Mouse (Mus musculus) hindbrain, embryonic 16.5 days (tissue): Measurements from ENCODE around the gene Tk1. TPM values are rescaled to one million over a fixed set of nuclear protein-coding genes. Genes with fewer than 3 reads are reported as not detected.
"Not testable (repeated sequence)": the region's sequence is repeated elsewhere in the genome, so short reads cannot be mapped to it uniquely, and the experiment has no call there.

Source experiments
- ATAC-seq: fragments of 200-750 bp; cut with Nextera tagmentation; 2 replicates; pipeline ENCODE4 v1.8.0; 2017; ENCODE audit warnings: moderate TSS enrichment, moderate library complexity
- H3K27ac ChIP-seq: fragments of 300-500 bp; sonication (generic); 2 replicates; pipeline ENCODE4 v1.5.1; 2014; ENCODE audit warnings: low read depth, mild to moderate bottlenecking, control low read depth, low read length, moderate library complexity
- H3K27me3 ChIP-seq: fragments of 300-500 bp; sonication (generic); replicated peaks from 2 replicates; pipeline ENCODE4 v1.6.1; 2014; ENCODE audit warnings: low read length; ENCODE audit not compliant: control insufficient read depth, insufficient read depth
- H3K36me3 ChIP-seq: fragments of 300-500 bp; sonication (generic); 2 replicates; pipeline ENCODE4 v1.6.1; 2014; ENCODE audit warnings: mild to moderate bottlenecking, low read length, moderate library complexity, mixed read lengths; ENCODE audit not compliant: control insufficient read depth, insufficient read depth
- H3K4me1 ChIP-seq: fragments of 300-500 bp; sonication (generic); 2 replicates; pipeline ENCODE4 v1.6.1; 2014; ENCODE audit warnings: low read depth, low read length; ENCODE audit not compliant: control insufficient read depth, insufficient read depth
- H3K4me2 ChIP-seq: fragments of 300-500 bp; sonication (generic); 2 replicates; pipeline ENCODE4 v1.6.1; 2014; ENCODE audit warnings: mild to moderate bottlenecking, low read length, control low read depth, moderate library complexity
- H3K4me3 ChIP-seq: fragments of 300-500 bp; sonication (generic); 2 replicates; pipeline ENCODE4 v1.5.1; 2014; ENCODE audit warnings: mild to moderate bottlenecking, low read length, control low read depth, moderate library complexity
- H3K9ac ChIP-seq: fragments of 300-500 bp; sonication (generic); 2 replicates; pipeline ENCODE4 v1.6.1; 2014; ENCODE audit warnings: low read depth, mild to moderate bottlenecking, control low read depth, low read length, moderate library complexity
- H3K9me3 ChIP-seq: fragments of 300-500 bp; sonication (generic); 2 replicates; pipeline ENCODE4 v1.6.1; 2014; ENCODE audit warnings: mild to moderate bottlenecking, low read length, moderate library complexity; ENCODE audit not compliant: control insufficient read depth
- WGBS: fragments of 180-500 bp; shearing (Covaris S2); extraction: QIAGEN DNeasy Blood & Tissue Kit; methylation state at CpG from one replicate; pipeline ENCODE4 v1.1.7; 2014; 5-methylcytosine and 5-hydroxymethylcytosine counted together
- polyA plus RNA-seq: library from polyadenylated mRNA; unstranded; fragments of >200 nt; fragmentation: Nextera tagmentation; extraction: Ambion mirVana; gene quantifications from 2 replicates; pipeline ENCODE4 v1.2.1, GENCODE M21; 2015

Gene Tk1
- polyA plus RNA-seq, 1 experiment from 2014 or later = 19.6 TPM

GRCm38 (mm10) chr11:117838572-117838971 lies 12.7 kb upstream of the Tk1 start:
- H3K4me3 ChIP-seq = no peak overlapping the region
- ATAC-seq = no peak
- H3K9ac ChIP-seq = no peak overlapping the region
- no peaks in the 10 kb centered on the region for H3K9me3 ChIP-seq
- H3K27me3 ChIP-seq = no peaks in the 10 kb centered on the region
- H3K27ac ChIP-seq = no peak overlapping the region
- H3K36me3 ChIP-seq = no peaks in the 10 kb centered on the region
- 91% methylated on average over 2 of the region's 2 CpGs for WGBS
- H3K4me1 ChIP-seq = no peaks in the 10 kb centered on the region
- H3K4me2 ChIP-seq = no peak overlapping the region

DNA sequence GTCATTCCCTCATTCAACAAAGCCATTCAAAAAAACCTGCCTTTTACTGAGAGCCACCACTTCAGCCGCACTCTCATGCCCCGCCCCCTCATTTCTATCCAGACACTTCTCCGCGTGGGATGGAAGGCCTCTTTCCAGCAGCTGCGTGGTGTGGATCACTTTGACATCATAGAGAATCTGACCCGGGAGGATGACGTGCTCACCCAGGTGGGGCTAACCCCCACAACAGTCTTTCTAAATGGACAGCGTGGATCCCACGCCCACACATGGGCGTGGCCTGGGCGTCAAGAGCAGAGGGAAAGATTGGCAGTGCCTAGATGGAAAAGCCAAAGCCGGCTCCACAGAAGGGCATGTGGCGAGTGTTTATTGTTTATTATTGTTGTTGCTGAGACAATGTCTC lies 10.4 kb upstream of the Tk1 start:
- ATAC-seq = 0 out of 2 replicates have a peak, but pooled peaks have one; percentile 31
- WGBS = 25% methylated on average over 13 of the region's 13 CpGs

DNA sequence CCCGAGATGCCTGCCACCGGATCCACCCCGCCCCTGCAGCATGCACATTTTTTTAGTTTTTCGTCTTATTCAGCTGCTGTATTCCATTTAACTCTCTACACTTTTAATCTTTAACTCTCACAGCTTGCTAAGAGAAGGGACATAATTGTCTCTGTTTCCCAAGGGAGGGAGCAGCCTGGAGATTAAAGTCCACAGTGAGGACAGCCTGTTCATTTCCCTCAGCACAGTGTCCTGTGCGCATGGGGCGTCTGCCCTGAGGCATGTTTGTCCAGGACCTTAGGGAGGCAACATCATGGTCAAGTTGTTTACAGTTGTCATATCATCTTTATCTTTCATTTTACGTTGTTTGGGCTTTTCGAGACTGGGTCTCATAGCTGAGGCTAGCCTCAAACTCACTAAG lies 8.2 kb upstream of the Tk1 start:
- Histone ChIP-seq H3K4me3 (no peak overlapping the region), H3K4me1 (peaks cover 10% of the 10 kb centered on the region), H3K36me3 (no peaks in the 10 kb centered on the region), H3K9ac (no peak overlapping the region), H3K27ac (no peak overlapping the region), H3K4me2 (no peak overlapping the region), H3K9me3 (no peaks in the 10 kb centered on the region), H3K27me3 (no peaks in the 10 kb centered on the region)
- 92% methylated on average over 8 of the region's 8 CpGs for WGBS
- ATAC-seq = no peak

More for the DNA sequence above, 10.4 kb upstream of the Tk1 start:
- Histone ChIP-seq H3K27ac (no peak overlapping the region), H3K36me3 (no peaks in the 10 kb centered on the region), H3K4me1 (peaks cover 4% of the 10 kb centered on the region; the same call in 1 of the 2 replicates), H3K27me3 (no peaks in the 10 kb centered on the region), H3K9ac (peak overlapping the region; percentile 18; the same call in 1 of the 2 replicates), H3K4me3 (no peak overlapping the region), H3K4me2 (peak overlapping the region; percentile 50), H3K9me3 (no peaks in the 10 kb centered on the region)

DNA sequence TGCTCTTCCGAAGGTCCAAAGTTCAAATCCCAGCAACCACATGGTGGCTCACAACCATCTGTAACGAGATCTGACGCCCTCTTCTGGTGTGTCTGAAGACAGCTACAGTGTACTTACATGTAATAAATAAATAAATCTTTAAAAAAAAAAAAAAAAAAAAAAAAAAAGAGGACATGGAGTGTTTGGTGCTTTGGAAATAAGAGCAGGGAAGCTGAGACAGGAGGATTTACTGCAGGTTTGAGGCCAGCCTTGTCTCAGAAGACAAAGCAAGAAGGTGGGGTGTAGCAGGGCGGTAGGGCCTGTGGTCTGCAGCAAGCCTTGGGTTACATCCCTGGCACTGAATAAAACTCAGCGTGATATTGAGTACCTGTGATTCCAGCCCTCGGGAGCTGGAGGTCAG lies 7.6 kb upstream of the Tk1 start:
- 91% methylated on average over 4 of the region's 6 CpGs for WGBS
- H3K4me3 ChIP-seq, H3K27ac ChIP-seq: not testable (repeated sequence)

DNA sequence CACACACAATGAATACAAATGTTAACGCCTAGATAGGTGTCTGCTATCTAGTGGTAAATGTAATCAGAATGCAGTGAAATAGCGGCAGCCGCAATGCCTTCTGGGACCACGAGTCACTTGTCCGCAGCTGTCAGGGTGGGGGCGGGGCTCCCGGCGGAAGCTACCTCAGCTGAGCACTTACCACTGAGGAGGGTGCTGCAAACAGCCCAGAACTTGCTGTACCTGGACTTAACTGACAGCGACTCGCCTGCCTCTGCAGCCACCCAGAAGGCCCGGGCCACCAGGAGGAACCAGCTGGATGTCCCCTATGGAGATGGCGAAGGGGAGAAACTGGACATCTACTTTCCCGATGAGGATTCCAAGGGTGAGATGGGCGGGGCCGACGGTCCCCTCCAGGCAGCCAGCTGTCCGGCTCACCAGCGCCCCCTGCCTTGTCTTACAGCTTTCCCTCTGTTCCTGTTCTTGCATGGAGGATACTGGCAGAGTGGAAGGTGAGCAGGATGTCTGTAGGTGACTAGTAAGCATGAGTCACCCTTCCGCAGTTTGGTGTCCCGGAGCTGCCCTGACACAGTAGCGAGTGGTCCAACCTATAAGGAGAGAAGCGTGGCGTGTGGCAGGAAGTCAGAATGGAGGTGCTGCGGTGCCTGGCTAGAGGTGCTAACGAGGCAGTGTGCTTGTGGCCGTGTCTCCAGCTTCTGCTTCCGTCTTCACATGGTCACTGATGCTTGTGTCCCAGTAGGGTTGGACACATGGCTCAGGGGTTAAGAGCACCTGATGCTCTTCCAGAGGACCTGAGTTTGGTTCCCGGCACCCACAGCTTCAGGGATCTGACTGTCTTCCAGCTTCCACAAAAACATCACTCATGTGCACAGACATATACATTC lies 6.4 kb upstream of the Tk1 start:
- H3K4me1 ChIP-seq = peaks cover 20% of the 10 kb centered on the region
- H3K27me3 ChIP-seq = no peaks in the 10 kb centered on the region
- H3K27ac ChIP-seq = peak overlapping the region; percentile 36; the same call in 1 of the 2 replicates
- ATAC-seq = peak; percentile 70
- H3K4me2 ChIP-seq = peak overlapping the region; percentile 59
- WGBS = 17% methylated on average over 28 of the region's 28 CpGs
- peak overlapping the region; percentile 47 for H3K9ac ChIP-seq
- H3K36me3 ChIP-seq = no peaks in the 10 kb centered on the region
- no peaks in the 10 kb centered on the region for H3K9me3 ChIP-seq
- H3K4me3 ChIP-seq = peak overlapping the region; percentile 44

More for the DNA sequence above, 7.6 kb upstream of the Tk1 start:
- H3K4me1 ChIP-seq = peaks cover 13% of the 10 kb centered on the region
- not testable (repeated sequence) for H3K36me3 ChIP-seq, ATAC-seq, H3K9ac ChIP-seq, H3K9me3 ChIP-seq, H3K4me2 ChIP-seq, H3K27me3 ChIP-seq

- Histone ChIP-seq H3K36me3 (no peaks in the 10 kb centered on the region), H3K4me2 (no peak overlapping the region), H3K4me3 (no peak overlapping the region), H3K27ac (no peak overlapping the region), H3K9me3 (no peaks in the 10 kb centered on the region), H3K9ac (no peak overlapping the region), H3K4me1 (peaks cover 33% of the 10 kb centered on the region), H3K27me3 (no peaks in the 10 kb centered on the region)
- ATAC-seq = no peak
- 67% methylated on average over 9 of the region's 9 CpGs for WGBS
These were observed 4.5 kb upstream of the Tk1 start for GRCm38 (mm10) chr11:117830401-117830800.

DNA sequence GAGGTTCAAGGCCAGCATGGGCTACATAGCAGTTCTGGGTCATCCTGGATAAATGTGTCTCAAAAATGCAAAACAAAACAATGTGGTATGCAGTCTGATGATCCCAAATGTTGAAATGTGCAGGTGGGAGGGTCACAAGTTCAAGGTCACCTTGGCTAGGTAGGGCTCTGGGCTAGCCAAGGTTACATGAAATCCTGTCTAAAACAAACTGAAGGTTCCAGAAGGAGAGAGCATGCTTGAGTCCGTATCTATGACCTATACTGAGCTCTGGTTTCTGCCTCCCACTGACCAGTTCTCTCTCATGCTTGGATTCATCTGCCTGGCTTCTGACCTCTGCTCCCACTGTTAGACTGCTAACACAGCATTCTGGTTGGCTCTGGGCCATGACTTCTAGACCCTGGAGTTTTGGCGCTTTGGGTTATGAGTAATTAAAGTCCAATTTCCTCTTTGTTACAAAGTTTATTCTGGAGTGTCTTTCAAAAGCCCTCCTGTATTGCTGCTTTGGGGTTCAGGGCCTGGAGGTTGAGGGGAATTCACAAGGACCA lies 3.9 kb upstream of the Tk1 start:
- ATAC-seq = no peak
- H3K27me3 ChIP-seq = no peaks in the 10 kb centered on the region
- WGBS = 67% methylated on average over 2 of the region's 2 CpGs
- no peak overlapping the region for H3K4me3 ChIP-seq
- no peaks in the 10 kb centered on the region for H3K9me3 ChIP-seq
- peaks cover 39% of the 10 kb centered on the region for H3K4me1 ChIP-seq
- no peaks in the 10 kb centered on the region for H3K36me3 ChIP-seq
- H3K4me2 ChIP-seq = no peak overlapping the region
- no peak overlapping the region for H3K27ac ChIP-seq
- no peak overlapping the region for H3K9ac ChIP-seq

DNA sequence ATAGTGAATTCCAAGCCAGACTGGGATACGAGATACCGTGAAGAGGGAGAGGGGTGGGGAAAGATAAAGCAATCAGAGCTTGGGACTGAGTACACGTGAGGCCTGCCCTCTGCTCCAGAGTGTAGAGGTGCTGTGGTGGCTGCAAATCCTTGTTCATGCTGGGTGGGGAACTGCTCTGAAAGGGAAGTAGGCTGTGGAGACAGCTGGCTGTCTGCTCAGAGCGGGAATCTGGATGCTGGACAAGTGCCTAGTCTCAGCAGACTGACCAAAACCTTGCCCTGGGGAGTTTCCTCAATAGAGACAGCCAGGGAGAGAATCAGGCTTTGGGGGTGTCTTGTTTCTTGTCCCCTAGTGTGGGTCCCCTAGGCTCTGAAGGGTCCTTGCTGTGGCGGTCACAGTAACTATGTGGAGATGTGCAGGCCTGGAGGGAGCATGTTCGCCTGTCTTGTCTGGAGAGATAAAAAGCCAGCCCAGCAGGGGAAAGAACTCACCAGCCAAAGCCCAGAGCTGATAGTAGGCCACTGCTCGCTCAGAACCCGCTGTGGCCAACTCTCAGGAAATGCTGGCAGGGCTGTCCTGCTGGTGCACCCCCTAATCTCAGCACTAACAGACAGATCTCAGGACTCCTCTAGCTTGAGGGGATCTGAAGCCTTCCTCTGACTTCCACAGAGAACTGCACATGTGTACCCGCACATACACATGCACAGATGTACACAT lies 3.2 kb upstream of the Tk1 start:
- Histone ChIP-seq H3K9ac (no peak overlapping the region), H3K4me2 (no peak overlapping the region), H3K4me1 (peaks cover 45% of the 10 kb centered on the region), H3K27me3 (no peaks in the 10 kb centered on the region), H3K9me3 (no peaks in the 10 kb centered on the region), H3K27ac (peak overlapping the region; percentile 46), H3K4me3 (no peak overlapping the region), H3K36me3 (no peaks in the 10 kb centered on the region)
- ATAC-seq = no peak
- WGBS = 53% methylated on average over 9 of the region's 9 CpGs
